Mouse (Mus musculus) megakaryocyte, adult 5-6 weeks (primary cell): ENCODE results near the gene Mfap2. TPM values are rescaled to one million over a fixed set of nuclear protein-coding genes. Genes with fewer than 3 reads are reported as not detected.
A peak's percentile ranks its signal among the peaks of the same experiment; 100 is the strongest.

Source experiments
- ATAC-seq: 2 replicates; pipeline ENCODE4 v1.8.0; 2016; ENCODE audit warnings: mild to moderate bottlenecking, inconsistent platforms; ENCODE audit not compliant: poor library complexity, severe bottlenecking
- total RNA-seq, 2 experiments: library from RNA; stranded (forward) in 1 of 2; stranded (reverse) in 1 of 2; fragments of 153-499, 151-499 nt in 1 of 2; fragments of 221-1000, 200-1000 nt in 1 of 2; gene quantifications; 2 replicates each; pipeline versions ENCODE4 v1.2.3 to v1.2.4; 2015 to 2017

Gene Mfap2
- total RNA-seq, 2 experiments from 2014 or later = not detected

- ATAC-seq = peak; percentile 67
Measured at GRCm38 (mm10) chr4:140986711-140987395, 23.4 kb upstream of the Mfap2 start, which contains the start of gene Atp13a2. Gene Atp13a2, plus strand, starts transcription at chr4:140986873.

DNA sequence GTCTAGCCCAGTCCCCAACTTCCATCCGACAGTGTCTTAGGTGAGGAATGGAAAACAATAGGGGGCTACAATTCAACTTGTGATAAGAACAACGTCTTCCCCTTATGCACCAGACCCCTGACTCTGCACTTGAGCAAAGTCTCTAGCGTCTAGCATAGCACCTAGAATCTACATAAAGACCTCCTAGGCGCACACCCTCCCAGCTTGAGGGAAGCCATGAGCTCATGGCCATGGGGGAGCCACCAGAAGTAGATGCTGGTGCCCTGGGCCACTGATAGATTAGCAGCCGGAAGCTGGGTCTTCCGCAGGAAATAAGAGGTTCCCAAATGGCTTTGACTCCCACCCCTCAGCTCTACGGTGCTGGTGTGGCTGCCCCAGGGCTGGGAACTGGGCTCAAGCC is 22.7 kb upstream of the Mfap2 start:
- ATAC-seq = no peak

DNA sequence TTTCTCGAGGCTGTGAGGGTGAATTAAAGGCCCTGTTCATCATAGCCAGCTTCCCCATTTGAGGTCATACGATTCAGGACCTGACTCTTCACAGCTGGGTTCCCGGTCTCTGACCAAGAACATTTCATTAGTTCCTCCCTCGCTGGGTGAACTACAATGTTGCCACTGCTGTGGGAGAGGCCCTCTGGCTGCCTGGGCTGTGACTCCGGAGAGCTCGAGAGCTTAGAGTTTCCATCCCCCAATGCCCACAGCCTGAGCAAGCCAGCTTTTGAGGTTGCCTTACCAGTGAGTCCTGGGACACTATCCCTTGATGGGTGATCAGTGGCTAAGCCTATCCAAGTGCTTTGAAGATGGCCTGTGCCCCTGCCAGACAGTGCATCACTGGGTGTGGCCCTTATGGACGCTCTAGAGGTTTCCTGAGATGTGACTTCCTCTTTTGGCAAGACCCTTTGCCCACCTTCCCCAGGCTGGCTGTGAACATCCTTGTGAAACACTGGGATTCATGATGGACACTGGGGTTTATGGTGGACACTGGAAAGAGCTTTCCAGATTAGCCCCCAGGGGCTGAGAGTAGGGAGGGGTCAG is 21.4 kb upstream of the Mfap2 start:
- peak; percentile 70 for ATAC-seq

GRCm38 (mm10) chr4:140989447-140989846 is 20.8 kb upstream of the Mfap2 start:
- ATAC-seq = no peak

DNA sequence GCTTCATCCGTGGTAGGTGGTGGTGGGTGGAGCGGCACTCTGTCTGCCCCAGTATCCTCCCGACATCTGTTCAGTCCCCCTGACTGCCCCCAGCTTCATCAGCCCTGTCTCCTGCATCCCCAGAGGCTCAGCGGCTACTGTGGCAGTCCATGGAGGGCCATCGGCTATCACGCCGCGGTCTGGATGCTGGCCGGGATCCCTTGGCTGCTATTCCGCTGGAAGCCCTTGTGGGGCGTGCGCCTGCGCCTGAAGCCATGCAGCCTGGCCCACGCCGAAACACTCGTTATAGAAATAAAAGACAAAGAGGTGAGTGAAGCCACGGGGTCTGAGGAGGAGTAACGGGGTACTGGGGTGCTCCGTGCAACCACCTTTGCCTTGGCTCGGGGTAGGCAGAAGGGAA is 18.0 kb upstream of the Mfap2 start:
- ATAC-seq = no peak

- no peak for ATAC-seq
Measured at GRCm38 (mm10) chr4:140993846-140994245, 16.4 kb upstream of the Mfap2 start.

- peak; percentile 45 for ATAC-seq
Measured at GRCm38 (mm10) chr4:140995811-140996210, 14.4 kb upstream of the Mfap2 start.

GRCm38 (mm10) chr4:140996812-140997211 is 13.4 kb upstream of the Mfap2 start:
- no peak for ATAC-seq

DNA sequence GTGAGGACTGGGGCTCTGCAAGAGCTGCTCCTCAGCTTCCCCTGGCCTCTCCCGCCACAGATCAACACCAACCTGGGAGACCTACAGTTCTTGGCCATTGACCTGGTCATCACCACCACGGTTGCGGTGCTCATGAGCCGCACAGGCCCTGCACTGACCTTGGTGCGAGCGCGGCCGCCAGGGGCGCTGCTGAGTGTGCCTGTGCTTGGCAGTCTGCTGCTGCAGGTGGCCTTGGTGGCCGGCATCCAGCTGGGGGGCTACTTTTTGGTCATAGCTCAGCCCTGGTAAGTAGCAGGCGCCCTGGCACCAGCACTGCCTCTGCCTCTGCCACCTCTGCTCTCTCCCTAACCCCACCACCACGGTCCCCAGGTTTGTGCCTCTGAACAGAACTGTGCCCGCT is 4.2 kb upstream of the Mfap2 start:
- ATAC-seq = no peak

DNA sequence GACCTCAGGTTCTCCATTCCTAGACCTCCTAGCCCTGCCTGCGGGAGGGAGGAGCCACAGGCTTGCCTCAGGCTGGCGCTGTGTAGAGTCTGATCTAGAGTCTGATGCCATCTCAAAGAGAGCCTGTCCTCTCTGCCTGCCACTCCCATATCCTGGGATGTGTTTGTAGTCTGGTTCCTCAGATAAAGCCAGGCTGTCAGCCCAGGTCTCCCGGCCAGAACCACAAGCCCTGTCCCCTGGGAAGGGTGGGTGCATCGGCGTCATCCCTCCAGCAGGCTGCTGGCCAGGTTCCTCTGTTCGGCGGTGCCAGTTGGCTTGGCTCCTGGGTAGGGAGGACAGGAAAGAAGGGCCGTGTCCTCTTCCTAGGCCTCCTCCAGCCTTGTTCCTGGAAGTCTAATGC is 2.2 kb upstream of the Mfap2 start:
- peak; percentile 43 for ATAC-seq

DNA sequence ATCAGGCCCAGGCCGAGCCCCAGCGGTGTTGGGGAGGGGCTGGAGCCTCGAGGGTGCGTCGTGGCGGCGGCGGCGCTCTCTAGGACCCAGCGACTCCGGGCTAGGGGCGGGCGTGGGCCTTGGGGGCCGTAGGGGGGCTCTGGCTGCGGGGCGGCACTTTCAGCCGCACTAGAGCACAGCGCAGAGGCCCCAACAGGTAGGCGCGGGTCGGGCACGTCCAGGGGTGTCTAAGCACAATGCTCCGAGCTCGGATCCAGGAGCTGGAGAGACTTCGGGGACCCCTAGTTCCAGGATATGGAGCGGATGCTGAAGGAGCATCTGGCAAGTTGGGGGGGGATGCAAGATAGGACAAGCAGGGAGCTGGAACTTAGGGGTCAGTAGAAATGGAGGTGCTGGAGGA is 308 bp downstream of the Mfap2 start:
- no peak for ATAC-seq

DNA sequence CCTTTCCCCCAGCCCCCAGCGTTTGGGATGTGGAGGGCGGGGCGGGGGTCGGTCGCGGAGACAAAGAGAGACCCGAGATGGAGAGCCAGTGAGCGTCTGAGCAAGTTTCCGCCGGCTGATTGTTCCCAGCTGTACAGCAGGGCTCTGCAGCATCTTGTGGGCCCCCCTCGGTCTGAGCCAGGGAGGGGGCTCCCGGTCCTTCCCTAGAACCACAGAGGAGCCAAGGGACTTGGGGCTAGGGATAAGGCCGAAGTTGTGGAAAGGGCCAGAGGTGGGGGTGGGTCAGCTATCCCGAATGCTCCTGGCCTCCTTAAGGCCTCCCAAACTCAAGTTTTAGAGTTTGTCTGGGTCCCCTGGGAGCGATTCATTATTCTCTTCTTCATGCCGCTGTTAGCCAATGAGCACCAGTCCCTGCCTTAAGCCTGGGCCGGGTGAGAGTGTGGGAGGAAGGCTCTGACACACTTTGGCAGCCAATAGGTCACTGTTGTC is 767 bp downstream of the Mfap2 start:
- no peak for ATAC-seq

GRCm38 (mm10) chr4:141011556-141012328 is 1.5 kb downstream of the Mfap2 start:
- no peak for ATAC-seq

- no peak for ATAC-seq
Measured at GRCm38 (mm10) chr4:141012558-141012957, 2.3 kb downstream of the Mfap2 start.

DNA sequence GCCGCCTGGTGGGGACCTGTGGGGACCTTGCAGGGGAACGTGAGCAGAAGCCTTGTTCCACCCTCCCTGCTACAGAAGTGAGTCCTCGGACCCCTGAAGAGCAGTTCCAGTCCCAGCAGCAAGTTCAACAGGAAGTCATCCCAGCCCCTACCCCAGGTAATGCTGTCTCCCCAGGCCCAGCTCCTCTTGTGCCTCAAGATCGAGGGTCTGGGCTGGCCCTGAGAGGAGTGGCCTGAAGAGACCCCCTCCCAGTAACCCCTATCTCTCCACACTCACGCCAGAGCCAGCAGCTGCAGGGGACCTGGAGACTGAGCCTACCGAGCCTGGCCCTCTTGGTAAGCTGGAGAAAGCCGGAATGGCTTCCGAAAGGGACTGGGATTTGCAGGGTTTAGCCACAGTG is 3.9 kb downstream of the Mfap2 start:
- no peak for ATAC-seq

- ATAC-seq = no peak
Measured at GRCm38 (mm10) chr4:141014856-141015255, 4.6 kb downstream of the Mfap2 start.

GRCm38 (mm10) chr4:141015356-141015755 is 5.1 kb downstream of the Mfap2 start:
- ATAC-seq = no peak

DNA sequence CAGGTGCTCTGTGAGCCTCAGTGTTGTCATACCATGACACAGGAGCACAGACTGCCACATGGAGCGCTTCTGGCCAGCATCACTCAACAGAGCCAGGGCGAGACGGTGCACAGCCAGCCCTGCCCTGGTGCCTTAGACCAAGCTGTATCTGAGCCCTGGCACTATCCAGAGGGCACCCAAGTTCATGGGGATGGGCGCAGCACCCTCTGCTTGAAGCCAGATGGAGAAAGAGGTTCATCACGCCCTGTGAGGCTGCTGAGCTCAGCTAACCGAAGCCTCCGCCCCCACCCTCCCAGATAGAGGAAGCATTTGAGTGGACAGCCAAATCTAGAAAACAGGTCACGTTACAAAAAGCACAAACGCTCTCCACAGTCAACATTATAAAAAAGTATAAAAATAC is 6.1 kb downstream of the Mfap2 start:
- ATAC-seq = no peak

- ATAC-seq = no peak
Measured at GRCm38 (mm10) chr4:141017657-141018436, 7.6 kb downstream of the Mfap2 start.

DNA sequence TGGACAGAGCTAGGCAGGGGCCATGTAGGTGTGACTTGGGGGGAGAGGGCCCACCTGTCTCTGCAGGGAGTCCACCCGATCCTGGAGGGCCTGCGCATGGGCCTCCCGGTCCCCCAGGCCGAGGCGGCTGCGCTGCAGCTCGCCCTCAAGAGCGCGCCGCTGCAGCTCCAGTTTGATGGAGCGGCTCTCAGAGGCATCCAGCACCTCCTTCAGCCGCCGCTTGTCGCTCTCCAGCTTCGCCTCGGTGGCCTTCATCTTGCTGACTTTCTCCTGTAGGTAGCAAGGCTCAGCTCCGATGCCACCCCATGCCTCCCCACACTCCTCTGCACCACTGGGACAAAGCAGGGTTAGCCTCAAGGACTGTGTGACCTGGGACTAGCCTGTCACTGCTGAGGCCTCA is 10.0 kb downstream of the Mfap2 start:
- no peak for ATAC-seq
